Mouse (Mus musculus) embryonic facial prominence, embryonic 10.5 days (tissue): ENCODE measurements around the gene Myod1. TPM values are rescaled to one million over a fixed set of nuclear protein-coding genes. Genes with fewer than 3 reads are reported as not detected.

ENCODE experiments used
- DNase-seq: peaks from one replicate; pipeline ENCODE4 v3.0.0-alpha.2; 2017; ENCODE audit warnings: low spot score
- H3K27ac ChIP-seq: fragments of 300-500 bp; sonication (generic); replicated peaks from 2 replicates; pipeline ENCODE4 v1.5.1; 2016; ENCODE audit warnings: mild to moderate bottlenecking
- H3K27me3 ChIP-seq: fragments of 300-500 bp; sonication (generic); replicated peaks from 2 replicates; pipeline ENCODE4 v1.6.1; 2016; ENCODE audit warnings: low read depth, mild to moderate bottlenecking; ENCODE audit not compliant: poor library complexity, severe bottlenecking
- H3K36me3 ChIP-seq: fragments of 300-500 bp; sonication (generic); replicated peaks from 2 replicates; pipeline ENCODE4 v1.6.1; 2016; ENCODE audit warnings: mild to moderate bottlenecking, moderate library complexity
- H3K4me1 ChIP-seq: fragments of 300-500 bp; sonication (generic); 2 replicates; pipeline ENCODE4 v1.6.1; 2016
- H3K4me3 ChIP-seq: fragments of 300-500 bp; sonication (generic); 2 replicates; pipeline ENCODE4 v1.5.1; 2016; ENCODE audit warnings: mild to moderate bottlenecking, moderate library complexity
- H3K9me3 ChIP-seq: fragments of 300-500 bp; sonication (generic); 2 replicates; pipeline ENCODE4 v1.6.1; 2016; ENCODE audit warnings: mild to moderate bottlenecking
- WGBS: fragments of 180-500 bp; shearing (Covaris S2); methylation state at CpG from one replicate; pipeline ENCODE4 v1.1.7; 2016; 5-methylcytosine and 5-hydroxymethylcytosine counted together
- polyA plus RNA-seq: library from polyadenylated mRNA; unstranded; fragments of >200 nt; fragmentation: Nextera tagmentation; extraction: Ambion mirVana; gene quantifications from 2 replicates; pipeline ENCODE4 v1.2.1, GENCODE M21; 2016

Gene Myod1
- 0.62 and 2.0 TPM in 2 replicates for polyA plus RNA-seq

DNA sequence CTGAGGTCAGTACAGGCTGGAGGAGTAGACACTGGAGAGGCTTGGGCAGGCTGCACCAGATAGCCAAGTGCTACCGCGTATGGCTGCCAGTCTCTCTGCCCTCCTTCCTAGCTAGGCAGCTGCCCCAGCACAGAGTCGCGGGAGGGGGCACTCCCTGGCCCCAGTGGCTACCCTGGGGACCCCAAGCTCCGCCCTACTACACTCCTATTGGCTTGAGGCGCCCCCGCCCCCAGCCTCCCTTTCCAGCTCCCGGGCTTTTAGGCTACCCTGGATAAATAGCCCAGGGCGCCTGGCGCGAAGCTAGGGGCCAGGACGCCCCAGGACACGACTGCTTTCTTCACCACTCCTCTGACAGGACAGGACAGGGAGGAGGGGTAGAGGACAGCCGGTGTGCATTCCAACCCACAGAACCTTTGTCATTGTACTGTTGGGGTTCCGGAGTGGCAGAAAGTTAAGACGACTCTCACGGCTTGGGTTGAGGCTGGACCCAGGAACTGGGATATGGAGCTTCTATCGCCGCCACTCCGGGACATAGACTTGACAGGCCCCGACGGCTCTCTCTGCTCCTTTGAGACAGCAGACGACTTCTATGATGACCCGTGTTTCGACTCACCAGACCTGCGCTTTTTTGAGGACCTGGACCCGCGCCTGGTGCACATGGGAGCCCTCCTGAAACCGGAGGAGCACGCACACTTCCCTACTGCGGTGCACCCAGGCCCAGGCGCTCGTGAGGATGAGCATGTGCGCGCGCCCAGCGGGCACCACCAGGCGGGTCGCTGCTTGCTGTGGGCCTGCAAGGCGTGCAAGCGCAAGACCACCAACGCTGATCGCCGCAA is at the start of gene Myod1:
Gene Myod1 (plus strand): TSS at position 303 of the 836 bp plus-strand sequence.
- no peaks in the 10 kb centered on the region for H3K9me3 ChIP-seq
- H3K27ac ChIP-seq: no peak within 1 kb of the TSS
- peak; percentile 37 for DNase-seq
- H3K4me3 ChIP-seq: peak within 1 kb of the TSS; percentile 46
- WGBS: 4% methylated on average over 44 of the region's 44 CpGs
- peaks cover 22% of the 10 kb centered on the region for H3K4me1 ChIP-seq
- H3K36me3 ChIP-seq: no peaks in the 10 kb centered on the region
- peaks cover 91% of the 10 kb centered on the region for H3K27me3 ChIP-seq

DNA sequence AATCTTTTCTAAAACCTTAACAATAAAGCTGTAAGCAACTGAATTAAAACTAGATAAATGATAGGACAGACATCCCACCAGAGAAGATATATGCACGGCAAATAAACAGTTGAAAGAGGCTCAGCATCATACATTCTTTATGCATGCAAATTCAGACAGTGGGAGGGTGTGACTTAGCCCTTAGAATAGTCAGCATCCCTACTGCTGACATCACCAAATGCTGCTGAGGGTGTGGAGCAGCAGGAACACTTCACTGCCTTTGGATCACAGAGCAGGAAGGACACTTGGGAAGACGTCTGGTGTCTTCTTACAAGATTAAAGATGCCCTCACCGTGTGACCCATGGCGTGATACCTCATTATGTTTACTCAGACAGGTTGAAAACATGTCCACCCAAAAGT is 48.4 kb upstream of the Myod1 start:
- Histone ChIP-seq H3K36me3 (no peaks in the 10 kb centered on the region), H3K9me3 (no peaks in the 10 kb centered on the region), H3K27ac (no peak overlapping the region), H3K27me3 (no peaks in the 10 kb centered on the region), H3K4me1 (no peaks in the 10 kb centered on the region), H3K4me3 (no peak overlapping the region)
- no peak for DNase-seq
- 68% methylated on average over 4 of the region's 4 CpGs for WGBS

DNA sequence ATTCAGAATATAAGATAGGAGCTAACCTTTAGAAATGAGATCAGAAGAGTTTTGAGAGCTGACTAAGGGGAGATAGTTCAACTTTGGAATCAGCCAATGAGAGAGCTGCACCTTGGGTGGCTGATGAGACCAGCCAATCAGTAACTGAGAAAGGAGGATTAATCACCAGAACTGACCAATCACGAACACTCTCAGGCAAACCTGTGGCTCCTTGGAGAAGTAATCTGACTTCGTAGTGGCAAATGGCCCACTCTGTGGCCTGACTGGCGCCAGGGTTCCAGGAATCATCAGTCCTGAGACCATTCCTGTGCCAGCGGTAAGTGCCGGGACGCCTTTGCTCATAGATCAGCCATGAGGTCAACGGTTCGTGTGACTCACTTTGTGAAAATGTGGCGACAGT is 38.9 kb upstream of the Myod1 start:
- WGBS: 90% methylated on average over 9 of the region's 9 CpGs
- Histone ChIP-seq H3K4me1 (peaks cover 10% of the 10 kb centered on the region), H3K27ac (no peak overlapping the region), H3K27me3 (no peaks in the 10 kb centered on the region), H3K9me3 (no peaks in the 10 kb centered on the region), H3K36me3 (no peaks in the 10 kb centered on the region), H3K4me3 (no peak overlapping the region)
- no peak for DNase-seq

DNA sequence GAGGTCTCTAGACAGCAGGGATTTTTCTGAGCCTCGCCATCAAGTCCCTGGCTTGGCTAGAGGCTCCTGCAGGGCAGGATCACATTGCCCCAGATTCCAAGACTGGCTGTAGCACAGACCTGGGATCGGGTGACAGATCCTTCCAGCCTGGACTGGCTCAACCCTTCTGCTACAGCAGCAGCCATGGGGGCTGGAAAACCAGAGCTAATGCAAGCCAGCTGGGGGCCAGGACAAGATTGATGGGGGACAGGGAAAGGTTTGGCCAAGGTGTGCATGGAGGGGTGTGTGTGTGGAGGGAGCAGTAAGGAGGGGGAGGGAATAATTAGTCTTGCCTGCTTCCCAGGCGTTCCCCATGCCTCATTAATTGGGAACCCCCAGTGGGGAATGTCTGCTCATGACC is 36.5 kb upstream of the Myod1 start:
- 27% methylated on average over 3 of the region's 3 CpGs for WGBS
- peaks cover 10% of the 10 kb centered on the region for H3K4me1 ChIP-seq
- H3K4me3 ChIP-seq: no peak overlapping the region

DNA sequence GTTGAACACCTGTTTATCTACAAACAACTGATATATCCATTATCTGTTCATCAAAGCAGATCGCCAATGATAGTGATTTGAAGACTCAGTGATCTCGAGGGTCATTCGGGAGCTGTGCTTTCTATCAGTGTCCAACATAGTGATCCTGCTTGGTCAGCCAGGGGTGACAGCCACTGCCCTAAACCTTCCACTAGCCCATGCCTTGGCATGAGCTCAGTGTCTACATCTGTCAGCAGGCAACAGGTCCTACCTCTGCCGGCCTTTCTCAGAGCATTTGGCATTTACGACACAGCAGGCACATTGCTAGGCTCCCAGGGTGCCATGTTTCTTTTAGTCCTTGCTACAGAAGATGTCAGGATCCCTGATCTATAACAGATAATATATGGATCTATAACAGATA is 36.0 kb upstream of the Myod1 start:
- no peak overlapping the region for H3K4me3 ChIP-seq
- no peaks in the 10 kb centered on the region for H3K36me3 ChIP-seq
- no peaks in the 10 kb centered on the region for H3K27me3 ChIP-seq
- WGBS: 84% methylated on average over 5 of the region's 5 CpGs
- no peaks in the 10 kb centered on the region for H3K9me3 ChIP-seq
- H3K4me1 ChIP-seq: peaks cover 10% of the 10 kb centered on the region
- no peak for DNase-seq
- H3K27ac ChIP-seq: no peak overlapping the region

More for the DNA sequence above, 36.5 kb upstream of the Myod1 start:
- Histone ChIP-seq H3K27ac (no peak overlapping the region), H3K36me3 (no peaks in the 10 kb centered on the region), H3K27me3 (no peaks in the 10 kb centered on the region), H3K9me3 (no peaks in the 10 kb centered on the region)
- DNase-seq: peak; percentile 57

DNA sequence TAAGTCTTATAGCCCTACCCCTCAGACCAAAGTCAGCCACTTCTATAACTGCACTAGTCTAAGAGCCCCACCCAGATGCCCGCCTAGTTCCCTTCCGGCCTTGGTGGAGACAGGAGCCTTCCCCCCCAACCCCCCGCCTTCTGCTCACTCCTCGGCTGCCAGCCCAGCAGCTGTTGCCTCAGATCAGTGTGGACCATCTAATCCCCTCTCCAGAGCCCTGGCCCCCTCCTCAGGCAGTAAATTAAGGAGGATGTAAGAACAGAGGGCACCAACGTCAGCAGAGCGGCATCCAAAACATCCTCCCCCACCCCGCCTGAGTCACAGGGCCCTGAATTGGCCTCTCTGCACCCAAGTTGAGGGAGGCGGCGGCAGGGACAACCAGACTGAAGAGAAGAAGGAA is 34.8 kb upstream of the Myod1 start:
- DNase-seq: no peak
- H3K27ac ChIP-seq: no peak overlapping the region
- 84% methylated on average over 9 of the region's 9 CpGs for WGBS
- no peaks in the 10 kb centered on the region for H3K36me3 ChIP-seq
- peaks cover 10% of the 10 kb centered on the region for H3K4me1 ChIP-seq
- no peaks in the 10 kb centered on the region for H3K9me3 ChIP-seq
- no peak overlapping the region for H3K4me3 ChIP-seq
- H3K27me3 ChIP-seq: 0 out of 2 replicates have a peak, but pooled peaks cover under 1% of the 10 kb centered on the region

DNA sequence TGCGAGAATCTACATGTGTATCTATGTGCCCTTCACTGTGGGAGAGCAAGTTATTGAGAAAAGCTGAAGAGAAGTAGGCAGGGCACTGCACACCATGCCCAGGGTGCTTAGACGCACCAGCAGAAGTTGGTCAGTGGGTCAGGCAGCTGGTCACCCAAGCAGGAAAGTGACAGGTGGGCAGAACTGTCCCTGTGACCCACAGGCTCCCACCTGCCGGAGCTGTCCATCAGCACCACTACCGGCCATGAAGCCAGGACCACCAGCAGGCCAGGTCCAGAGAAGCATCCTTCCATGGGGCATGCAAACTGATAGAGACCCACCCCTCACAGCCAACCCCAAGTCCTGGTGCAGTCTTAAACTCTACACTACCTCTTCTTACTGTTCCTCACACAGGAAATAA is 28.6 kb upstream of the Myod1 start:
- Histone ChIP-seq H3K4me1 (peaks cover 7% of the 10 kb centered on the region), H3K27me3 (peaks cover 51% of the 10 kb centered on the region), H3K9me3 (no peaks in the 10 kb centered on the region), H3K4me3 (no peak overlapping the region), H3K27ac (no peak overlapping the region), H3K36me3 (no peaks in the 10 kb centered on the region)
- DNase-seq: peak; percentile 42
- 63% methylated on average over 4 of the region's 4 CpGs for WGBS

DNA sequence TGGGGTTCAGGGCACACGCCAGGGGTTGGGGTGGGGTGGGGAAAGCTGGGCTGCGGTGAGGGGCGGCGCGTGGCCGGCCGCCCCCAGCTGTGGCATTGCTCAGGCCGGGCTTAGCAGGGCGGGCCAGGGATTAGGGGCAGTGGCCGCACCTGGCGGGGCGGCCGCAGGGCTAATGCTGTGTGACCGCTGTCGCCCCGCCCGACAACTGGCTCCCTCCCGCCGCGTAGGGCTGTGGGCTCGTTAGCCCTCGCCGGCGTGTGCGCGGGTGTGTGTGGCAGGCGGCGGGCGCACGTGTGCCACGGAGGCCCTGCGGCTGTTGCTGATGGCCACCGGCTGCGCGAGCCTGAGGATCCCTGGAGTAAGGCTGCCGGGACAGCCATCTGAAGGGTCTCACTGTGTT is 27.5 kb upstream of the Myod1 start:
- WGBS: 3% methylated on average over 36 of the region's 36 CpGs
- peak; percentile 10 for DNase-seq
- H3K27ac ChIP-seq: no peak overlapping the region
- no peaks in the 10 kb centered on the region for H3K9me3 ChIP-seq
- peaks cover 51% of the 10 kb centered on the region for H3K27me3 ChIP-seq
- H3K36me3 ChIP-seq: no peaks in the 10 kb centered on the region
- peak overlapping the region; percentile 32 for H3K4me3 ChIP-seq
- peaks cover 11% of the 10 kb centered on the region for H3K4me1 ChIP-seq

DNA sequence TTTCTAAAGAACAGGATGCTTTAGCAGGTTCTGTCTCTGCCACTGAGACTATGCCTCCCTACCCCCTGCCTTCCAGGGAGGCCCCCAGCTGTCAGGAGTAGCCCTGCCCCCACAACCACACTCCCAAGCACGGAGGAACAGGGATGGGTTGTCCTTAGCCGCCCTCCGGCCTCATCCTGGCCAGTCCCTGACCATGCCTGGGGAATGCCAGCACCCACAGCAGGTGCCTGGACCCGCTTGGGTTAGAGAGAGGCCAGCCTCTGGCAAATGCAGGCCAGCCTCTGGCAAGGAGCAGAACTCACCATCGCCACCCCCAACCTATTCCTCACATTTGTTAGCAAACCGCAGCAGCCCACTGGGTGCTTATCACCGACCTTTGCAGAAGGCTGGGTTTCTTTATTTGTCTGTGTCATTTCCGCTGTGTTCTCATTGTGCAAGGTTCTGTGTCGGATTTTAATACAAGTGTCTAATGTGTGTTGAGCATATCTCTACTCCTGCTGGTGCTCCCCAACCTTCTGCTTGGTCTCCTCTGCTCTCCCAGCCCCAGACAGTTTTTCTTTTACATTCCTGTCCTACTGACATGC is 26.1 kb upstream of the Myod1 start:
- no peak for DNase-seq
- no peak overlapping the region for H3K4me3 ChIP-seq
- H3K36me3 ChIP-seq: no peaks in the 10 kb centered on the region
- peaks cover 51% of the 10 kb centered on the region for H3K27me3 ChIP-seq
- H3K27ac ChIP-seq: no peak overlapping the region
- WGBS: 52% methylated on average over 9 of the region's 9 CpGs
- H3K9me3 ChIP-seq: no peaks in the 10 kb centered on the region
- peaks cover 11% of the 10 kb centered on the region for H3K4me1 ChIP-seq

DNA sequence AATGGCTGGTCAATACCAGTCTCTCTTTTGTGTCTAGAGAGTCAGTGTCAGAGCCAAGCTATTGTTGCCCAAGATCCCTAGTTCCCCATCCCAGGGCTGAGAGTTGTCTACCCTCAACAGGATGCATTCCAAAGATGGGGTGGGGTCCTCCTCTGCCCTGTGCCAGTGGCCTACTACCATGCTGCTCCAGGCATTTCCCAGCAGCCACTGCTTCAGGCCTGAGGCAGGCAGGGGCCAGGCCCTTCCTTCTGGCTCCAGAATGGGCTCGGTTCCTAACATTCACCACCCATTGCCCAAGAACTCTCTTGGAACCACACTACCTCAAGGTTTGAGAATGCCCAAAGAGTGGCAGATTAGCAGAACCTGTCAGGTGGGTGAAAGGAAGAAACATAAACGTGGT is 23.5 kb upstream of the Myod1 start:
- no peaks in the 10 kb centered on the region for H3K9me3 ChIP-seq
- no peak overlapping the region for H3K27ac ChIP-seq
- 70% methylated on average over 2 of the region's 2 CpGs for WGBS
- no peaks in the 10 kb centered on the region for H3K36me3 ChIP-seq
- H3K27me3 ChIP-seq: peaks cover 38% of the 10 kb centered on the region
- no peak for DNase-seq
- peaks cover 11% of the 10 kb centered on the region for H3K4me1 ChIP-seq
- H3K4me3 ChIP-seq: no peak overlapping the region

DNA sequence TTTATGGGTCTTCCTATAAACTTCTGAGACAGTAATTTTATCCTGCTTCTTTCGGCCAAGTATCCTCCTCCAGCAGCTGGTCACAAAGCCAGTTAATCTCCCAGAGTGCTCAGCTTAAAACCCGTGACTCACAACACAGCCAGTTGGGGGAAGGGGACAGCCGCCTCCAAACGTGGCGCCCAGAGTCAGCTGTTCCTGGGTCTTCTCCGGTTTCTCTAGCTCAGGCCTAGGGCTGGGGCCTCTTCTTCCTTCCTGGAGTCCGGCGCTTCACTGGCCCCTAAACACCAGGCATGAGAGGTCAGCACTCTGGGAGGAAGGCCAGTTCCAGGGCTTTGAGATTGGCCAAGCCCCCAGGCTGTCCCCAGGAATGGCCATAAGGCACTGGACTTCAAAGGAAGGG is 23.1 kb upstream of the Myod1 start:
- Histone ChIP-seq H3K4me3 (no peak overlapping the region), H3K36me3 (no peaks in the 10 kb centered on the region), H3K27ac (no peak overlapping the region), H3K27me3 (peaks cover 33% of the 10 kb centered on the region), H3K9me3 (no peaks in the 10 kb centered on the region), H3K4me1 (peaks cover 11% of the 10 kb centered on the region)
- DNase-seq: peak; percentile 20
- WGBS: 46% methylated on average over 8 of the region's 8 CpGs

DNA sequence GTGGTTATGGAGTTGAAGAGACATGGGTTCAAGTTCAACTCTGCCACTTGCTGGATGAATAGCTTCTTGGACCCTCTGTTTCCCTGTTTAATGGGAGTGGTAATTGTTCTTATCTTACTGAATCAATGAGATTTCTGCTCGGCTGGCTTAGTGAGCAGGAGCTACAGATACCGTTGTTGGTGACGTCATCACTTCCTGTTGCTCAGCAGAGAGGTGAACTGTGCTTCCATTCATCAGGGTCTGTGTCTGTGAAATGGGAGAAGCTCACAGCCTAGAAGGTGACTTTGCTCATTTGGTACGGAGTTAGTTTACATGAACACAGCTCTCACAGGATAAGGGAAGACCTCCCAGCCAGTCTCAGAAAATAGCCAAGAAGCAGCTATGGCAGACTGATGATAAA is 22.4 kb upstream of the Myod1 start:
- DNase-seq: no peak
- Histone ChIP-seq H3K27ac (no peak overlapping the region), H3K27me3 (peaks cover 27% of the 10 kb centered on the region), H3K9me3 (no peaks in the 10 kb centered on the region), H3K4me1 (peaks cover 7% of the 10 kb centered on the region), H3K4me3 (no peak overlapping the region), H3K36me3 (no peaks in the 10 kb centered on the region)
- WGBS: 56% methylated on average over 4 of the region's 4 CpGs

DNA sequence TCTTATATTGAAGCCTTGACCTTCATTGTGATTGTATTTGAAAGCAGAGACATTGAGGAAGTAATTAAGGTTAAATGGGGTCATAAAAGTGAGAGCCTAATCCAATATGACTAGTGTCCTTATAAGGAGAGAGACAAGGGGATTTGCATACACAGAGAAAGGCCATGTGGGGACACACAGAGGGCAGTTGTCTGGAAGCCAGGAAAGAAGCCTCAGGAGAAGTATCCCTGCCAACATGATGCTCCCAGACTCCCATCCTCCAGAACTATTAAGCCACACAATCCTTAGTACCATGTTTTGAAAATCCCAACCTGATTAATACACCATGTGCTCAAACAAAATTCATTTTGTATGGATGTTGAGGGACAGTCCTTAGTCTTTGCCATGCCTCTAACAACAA is 14.5 kb upstream of the Myod1 start:
- Histone ChIP-seq H3K27me3 (0 out of 2 replicates have a peak, but pooled peaks cover 4% of the 10 kb centered on the region), H3K36me3 (no peaks in the 10 kb centered on the region), H3K27ac (no peak overlapping the region), H3K4me3 (no peak overlapping the region), H3K4me1 (no peaks in the 10 kb centered on the region), H3K9me3 (no peaks in the 10 kb centered on the region)
- DNase-seq: no peak
